Mouse (Mus musculus) embryonic fibroblast, embryonic 13.5 days (primary cell): ENCODE measurements at regions not wholly inside any gene's neighbourhood (a gene's known extent, or its start where the extent isn't known, plus 50 kb on each side); places are given as distances from the start of the nearest gene placed in this dataset.

Experiments used
- CTCF ChIP-seq: IDR thresholded peaks from 2 replicates; pipeline ENCODE4 v1.5.1; 2011; ENCODE audit warnings: mild to moderate bottlenecking, control low read depth, low read length, moderate library complexity, borderline replicate concordance; ENCODE audit not compliant: insufficient read depth
- POLR2A ChIP-seq: IDR thresholded peaks from 2 replicates; pipeline ENCODE4 v1.6.1; 2011; ENCODE audit warnings: low read depth, mild to moderate bottlenecking, control low read depth, low read length, moderate library complexity

GRCm38 (mm10) chr16:20820939-20821338 is 86.6 kb upstream of the Thpo start:
- TF ChIP-seq CTCF (no peak), POLR2A (no peak)
